Mouse (Mus musculus): ENCODE data around the gene Clpx.
"Not testable (repeated sequence)": the region's sequence is repeated elsewhere in the genome, so short reads cannot be mapped to it uniquely, and the experiment has no call there.

Gene Clpx

DNA sequence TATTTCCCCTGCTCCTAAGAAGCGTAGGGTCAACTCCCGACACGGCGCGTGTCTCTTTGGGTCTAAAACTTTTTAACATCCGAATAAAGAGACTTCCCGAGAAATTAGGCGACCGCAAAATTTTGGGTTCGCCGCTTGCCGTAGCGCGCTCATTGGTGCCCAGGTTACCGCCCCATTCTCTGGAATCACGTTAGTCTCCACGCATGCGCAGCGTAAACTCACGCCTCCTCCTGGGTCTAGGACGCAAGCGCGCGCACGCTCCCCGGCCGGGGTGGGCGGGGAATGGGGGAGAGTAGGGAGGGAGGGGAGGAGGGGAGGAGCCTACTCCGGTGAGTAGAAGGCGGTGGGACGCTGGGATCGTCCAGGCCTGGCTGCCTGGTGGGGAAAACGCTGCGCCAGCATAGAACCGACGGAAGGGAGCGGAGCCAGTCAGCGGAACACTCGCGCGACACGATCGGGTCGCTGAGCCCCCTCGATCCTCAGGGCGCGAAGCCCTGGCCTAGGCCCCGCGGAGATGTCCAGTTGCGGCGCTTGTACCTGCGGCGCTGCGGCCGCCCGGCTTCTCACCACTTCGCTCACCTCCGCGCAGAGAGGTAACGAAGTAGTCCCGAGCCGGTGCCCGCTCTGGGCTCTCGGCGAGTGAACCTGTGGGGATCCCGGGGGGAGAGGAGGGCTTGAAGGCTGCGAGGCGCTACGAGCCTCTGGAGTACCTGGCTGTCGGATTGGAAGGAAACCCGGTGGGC, at the start of gene Clpx:
Gene Clpx (plus strand): TSS at position 288 of the 743 bp plus-strand sequence.
- peak; percentile 95 to 96 for DNase-seq (ENCODE audit: low spot score in 2 of 2)

DNA sequence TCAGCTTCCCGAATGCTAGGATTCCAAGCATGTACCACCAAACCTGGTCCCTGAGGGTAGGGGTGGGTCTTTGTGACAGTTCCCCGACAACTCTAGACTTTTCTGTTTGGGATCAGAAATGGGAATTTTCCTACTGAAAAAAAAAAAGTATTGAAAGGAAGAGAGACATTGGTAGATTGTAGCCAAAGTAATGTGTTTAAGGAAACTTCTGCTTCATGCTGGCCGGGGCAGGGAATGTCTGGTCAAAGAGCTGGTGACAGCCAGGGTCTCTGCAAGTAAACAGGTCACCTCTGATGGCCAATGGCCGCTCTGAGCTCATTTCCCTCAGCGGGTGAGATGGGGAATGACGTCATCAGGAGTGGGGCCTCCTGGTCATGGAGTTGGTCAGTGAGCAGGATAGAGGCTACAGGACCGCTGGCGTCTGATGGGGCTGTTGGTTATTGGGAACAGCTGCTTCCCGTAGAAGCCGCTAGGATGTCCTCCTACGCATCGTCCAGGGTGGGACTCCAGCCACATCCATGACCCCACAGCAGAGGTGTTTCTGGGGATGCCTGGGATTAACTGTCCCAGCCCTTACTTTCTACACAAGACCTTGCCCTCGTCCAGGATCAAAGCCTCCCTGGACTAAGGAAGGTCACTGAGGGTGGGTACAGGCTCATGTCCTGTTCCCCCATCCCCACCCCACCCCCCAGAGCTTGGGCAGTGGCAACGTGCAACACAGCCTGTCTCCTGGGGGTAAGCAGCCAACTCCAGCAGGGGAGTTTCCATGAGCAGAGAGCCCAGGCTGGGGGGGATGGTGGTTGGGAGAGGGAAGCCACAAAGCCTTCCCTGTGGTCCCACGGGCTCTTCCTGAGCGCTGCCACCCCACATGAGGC, 46.3 kb upstream of the Clpx start:
- no peak for DNase-seq (ENCODE audit: low spot score in 2 of 2)

DNA sequence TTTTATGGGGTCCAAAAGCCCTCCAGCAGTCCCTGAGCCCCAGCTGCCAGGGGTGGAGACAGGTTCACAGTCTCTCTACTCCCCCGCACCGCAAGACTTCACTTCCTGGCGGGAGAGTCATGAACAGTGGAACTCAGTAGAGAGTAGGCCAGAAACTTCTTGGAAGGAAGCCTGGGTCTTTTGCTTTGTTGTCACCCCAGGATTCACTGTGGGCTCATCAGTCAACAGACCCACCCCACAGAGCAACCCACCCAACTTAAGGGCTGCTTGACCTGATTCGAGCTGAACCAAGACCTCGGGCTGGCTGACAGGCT, 45.7 kb upstream of the Clpx start:
- no peak for DNase-seq (ENCODE audit: low spot score in 2 of 2)

DNA sequence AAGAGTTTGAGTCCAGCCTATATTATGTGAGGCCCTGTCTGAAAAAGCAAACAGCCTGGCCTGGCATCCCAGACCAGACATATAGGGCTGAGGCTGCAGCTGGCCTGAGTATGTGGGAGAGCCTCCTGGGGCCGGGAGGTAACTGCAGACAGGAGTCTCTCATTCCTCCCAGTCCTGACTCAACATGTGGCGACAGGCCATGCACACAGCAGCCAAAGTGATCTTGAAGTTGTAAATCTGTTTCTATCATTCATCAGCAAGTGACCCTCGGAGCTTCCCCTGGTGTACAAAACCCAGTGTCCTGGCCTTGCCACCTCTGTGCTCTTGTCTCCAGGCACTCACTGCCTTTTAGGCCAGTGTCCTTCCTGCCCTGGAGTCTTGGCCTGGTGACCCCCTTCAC, 42.0 kb upstream of the Clpx start:
- no peak for DNase-seq (ENCODE audit: low spot score in 2 of 2)

DNA sequence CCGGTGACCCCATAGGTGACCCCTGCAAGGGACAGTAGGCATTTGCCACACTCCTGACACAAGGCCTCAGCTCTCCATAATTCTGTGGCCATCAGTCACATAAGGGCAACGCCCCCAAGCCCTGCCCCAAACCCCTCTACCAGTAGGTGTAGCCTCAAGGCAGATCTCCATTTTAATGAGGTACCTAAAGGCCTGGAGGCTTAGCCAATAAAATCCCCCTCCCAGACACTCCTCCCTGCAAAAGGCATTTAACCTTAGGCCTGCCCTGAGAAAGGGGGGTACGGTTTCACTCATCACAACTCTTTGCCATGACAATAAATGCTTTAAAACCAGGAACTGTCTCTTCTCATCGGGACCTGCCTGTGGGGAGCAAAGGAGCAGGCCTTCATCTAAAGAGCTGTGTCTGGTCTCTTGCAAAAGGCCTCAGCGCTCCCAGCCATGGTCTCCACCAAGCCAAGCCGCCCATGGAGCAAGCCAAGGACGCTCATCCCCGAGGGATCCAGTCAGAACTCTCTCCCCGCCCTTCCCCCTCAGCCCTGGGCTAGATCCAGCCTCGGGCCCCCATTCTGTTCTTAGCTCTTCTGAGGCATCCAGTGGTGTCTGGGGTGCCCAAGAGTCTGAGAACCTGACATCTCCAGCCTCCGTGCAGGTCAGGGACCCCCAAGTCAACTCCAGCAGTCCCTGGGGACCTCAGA, 38.0 kb upstream of the Clpx start:
- DNase-seq (ENCODE audit: low spot score in 2 of 2), result no peak

DNA sequence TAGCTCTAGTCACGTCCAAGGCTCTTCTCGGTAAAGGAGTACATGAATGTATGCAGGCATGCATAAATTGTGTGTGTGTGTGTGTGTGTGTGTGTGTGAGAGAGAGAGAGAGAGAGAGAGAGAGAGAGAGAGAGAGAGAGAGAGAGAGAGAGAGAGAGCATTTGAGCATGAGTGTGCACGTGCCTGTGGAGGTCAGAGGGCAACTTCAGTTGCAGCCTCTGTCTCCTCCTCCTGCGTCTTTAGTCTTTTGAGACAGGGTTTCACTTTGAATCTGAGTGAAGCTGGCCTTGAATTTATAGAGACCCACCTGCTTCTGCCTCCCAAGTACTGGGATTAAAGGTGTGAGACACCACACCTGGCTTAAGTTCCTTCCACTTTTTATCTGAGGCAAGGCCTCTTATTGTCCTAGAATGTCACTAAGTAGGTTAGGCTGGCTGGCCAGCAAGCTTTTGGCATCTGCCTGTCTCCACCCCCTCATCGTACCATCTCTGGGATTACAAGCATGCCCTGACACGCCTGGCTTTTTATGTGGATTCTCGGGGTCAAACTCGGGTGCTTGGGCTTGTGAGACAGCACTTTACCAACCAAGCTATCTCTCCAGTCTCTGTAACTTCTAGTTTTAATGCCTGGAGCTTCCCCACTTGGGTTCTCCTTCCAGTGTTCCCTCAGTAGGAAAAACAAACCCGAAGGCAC, 36.7 kb upstream of the Clpx start:
- DNase-seq (ENCODE audit: low spot score in 2 of 2), result no peak

DNA sequence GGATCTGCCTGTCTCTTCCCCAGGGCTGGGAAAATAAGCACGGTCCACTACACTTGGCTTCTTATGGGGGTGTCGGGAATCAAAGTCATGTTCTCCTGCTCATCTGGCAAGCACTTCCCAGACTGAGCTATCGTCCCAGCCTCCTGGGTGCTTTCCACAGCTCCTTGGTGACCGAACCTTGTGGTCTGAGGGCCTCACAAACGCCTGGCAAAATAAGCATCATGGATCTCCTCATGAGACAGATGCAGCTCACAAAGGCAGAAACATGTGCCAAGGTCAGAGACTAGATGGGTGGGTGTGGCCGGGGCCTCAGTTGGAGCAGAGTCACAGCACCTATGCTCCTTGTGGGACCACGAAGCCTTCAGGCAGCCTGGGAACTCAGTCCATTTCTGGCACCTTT, 34.7 kb upstream of the Clpx start:
- no peak for DNase-seq (ENCODE audit: low spot score in 2 of 2)

DNA sequence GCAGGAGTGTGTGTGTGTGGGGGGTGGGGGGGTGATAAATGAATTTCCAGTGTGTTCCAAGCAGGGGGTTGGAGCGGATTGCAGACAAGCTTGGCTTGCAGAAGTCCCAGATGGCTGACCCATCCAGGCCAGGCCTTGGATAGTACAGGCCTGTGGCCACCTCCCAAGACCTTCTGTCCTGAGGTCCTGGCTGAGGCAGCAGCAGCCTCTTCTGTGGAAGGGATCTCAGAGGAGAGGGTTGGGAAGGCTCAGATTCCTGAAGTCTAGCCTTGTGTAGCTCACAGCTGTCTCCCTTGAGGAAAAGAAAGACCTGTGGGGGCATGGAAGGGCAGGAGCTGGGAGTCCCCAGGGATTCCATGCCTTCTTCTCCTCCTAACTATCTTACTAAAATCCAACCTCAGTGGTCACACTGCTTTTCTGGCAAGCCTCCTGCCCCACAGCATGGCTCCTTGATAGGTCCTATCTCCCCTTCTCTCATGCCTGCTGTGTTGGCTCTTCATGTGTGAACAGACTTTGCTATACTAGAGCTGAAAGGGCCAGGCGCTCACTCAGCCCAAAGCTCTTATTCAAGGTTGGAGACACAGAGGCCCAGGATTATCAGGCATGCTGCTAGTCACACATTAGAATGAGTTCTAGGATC, 32.3 kb upstream of the Clpx start:
- DNase-seq (ENCODE audit: low spot score in 2 of 2), result no peak

DNA sequence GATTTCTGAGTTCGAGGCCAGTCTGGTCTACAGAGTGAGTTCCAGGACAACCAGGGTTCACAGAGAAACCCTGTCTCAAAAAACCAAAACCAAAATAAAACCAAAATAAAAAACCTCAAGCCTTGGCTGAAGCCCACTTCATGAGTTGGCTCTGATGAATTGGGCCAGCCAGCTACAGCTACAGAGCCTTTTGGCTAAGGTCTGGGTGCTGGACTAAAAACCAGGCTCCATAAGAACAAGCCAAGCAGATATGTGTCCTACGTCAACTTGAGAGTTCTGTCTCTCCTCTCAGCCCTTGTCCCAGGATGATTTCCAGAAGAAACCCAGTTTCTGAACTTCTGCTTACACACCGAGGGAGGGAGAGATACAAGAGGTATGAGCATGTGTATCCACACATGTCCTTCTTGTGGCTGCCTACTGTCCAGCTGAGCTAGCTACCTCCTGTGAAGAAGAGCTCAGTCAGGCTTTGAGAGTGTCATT, 31.4 kb upstream of the Clpx start:
- DNase-seq (ENCODE audit: low spot score in 2 of 2), result no peak

DNA sequence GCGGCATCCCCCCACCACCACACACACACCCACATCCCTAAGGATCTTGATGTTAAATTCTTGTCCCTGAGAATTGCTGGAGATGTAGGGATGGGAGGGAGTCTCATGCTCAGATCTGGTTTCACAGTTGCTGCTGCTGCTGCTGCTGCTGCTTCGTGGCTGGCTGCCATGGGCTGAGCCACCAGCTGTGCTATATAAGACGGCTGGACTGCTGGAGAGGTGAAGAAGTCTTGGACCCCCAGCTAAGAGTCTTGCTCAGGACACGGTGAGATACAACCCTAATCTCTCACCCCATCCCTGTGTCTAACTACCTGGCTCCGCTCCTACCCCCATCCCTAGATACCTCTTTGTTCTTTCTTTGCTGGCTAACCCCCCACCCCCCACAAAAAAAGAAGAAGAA, 29.1 kb upstream of the Clpx start, which contains the start of gene Cilp:
Gene Cilp (plus strand): TSS at position 222 of the 400 bp plus-strand sequence.
- DNase-seq (ENCODE audit: low spot score in 2 of 2), result no peak

DNA sequence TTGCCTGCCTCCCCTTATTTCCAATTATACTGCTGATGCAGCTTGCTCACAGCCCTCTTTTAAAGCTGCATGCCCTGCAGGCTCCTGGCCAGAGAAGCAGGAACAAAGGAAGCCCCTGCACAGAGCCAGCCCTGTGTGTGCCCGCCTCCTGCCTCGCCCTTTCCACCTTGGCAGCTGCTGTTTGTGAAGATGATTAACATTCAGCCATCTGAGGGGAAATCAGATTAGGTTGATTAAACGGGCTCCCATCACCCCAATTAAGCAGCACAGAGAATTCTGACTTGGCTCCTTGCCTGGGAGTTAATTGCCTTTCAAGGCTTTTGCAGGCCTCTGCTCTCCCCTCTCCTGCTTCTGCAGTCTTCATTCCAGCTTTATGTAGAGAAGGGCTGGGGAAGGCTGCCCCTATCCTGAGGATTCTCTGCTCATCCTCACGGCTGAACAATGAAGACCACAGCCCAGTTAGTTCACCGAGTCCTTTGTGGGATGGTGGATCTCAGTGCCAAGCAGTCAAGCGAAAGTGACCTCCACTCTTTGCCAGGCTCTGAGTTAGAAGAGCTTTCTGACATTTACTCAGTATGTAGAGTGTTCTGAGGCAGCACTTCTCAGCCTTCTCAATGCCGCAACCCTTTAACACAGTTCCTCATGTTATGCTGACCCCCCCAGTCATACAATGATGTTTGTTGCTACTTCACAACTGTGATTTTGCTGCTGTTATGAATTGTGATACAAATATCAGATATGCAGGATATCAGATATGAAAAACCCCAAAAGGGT, 26.1 kb upstream of the Clpx start:
- DNase-seq (ENCODE audit: low spot score in 2 of 2), result peak; percentile 17 to 27

DNA sequence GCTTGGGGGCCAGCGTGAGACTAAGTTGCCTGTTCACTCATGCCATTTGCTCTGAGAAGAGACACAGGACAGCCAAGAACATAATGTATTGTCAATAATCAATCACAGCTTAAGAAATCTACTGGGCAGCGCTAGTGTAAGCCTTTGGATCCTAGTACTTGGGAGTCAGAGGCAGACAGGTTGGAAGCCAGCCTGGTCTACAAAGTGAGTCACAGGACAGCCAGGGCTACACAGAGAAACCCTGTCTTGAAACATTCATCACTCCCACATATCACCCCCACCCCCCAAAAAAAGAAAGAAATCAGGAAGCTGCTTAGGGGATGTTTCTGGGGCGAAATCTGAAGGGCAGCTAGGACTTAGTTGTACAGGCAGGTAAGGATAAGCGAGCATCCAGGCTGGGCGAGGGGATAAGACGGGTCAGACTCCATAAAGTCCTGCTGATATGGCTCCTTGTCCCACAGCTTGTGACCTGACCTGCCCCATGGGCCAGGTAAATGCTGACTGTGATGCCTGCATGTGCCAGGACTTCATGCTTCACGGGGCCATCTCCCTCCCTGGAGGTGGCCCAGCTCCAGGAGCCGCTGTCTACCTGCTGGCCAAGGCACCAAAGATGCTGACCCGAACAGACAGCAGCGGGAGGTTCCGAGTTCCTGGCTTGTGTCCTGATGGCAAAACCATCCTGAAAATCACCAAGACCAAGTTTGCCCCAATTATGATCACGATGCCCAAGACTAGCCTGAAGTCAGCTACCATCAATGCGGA, 20.8 kb upstream of the Clpx start:
- no peak for DNase-seq (ENCODE audit: low spot score in 2 of 2)

DNA sequence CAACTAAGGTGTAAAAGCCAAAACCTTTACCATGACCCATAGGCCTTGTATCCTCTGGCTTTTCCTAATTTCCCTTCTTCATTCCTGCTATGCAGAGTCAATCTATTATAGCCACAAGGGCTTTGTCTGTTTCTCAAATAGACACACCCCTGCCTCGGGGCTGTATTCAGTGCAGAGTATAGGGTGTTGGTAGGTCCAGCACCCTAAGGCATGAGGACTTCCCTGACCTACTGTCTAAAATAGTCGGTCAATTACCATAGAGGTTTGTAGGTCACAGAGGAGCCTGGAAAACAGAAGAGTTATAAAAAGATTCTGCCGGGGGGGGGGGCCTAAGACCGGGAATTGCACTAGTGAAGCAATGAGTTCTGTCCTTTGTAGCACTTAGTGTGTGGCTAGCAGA, 20.2 kb upstream of the Clpx start:
- no peak for DNase-seq (ENCODE audit: low spot score in 2 of 2)

DNA sequence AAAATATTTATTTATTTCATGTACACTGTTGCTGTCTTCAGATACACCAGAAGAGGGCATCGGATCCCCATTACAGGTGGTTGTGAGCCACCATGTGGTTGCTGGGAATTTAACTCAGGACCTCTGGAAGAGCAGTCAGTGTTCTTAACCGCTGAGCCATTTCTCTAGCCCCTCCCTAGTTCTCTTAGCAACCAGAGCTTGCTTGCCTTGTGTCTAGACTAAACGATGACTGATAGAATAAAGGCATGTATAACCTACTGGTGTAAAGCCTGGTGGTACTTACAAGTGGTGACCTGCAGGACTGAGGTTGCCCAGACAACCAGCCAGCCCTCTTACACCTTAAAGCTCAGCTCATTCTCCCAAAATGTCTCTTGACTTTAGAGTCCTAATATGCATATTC, 19.2 kb upstream of the Clpx start:
- not testable (repeated sequence) for DNase-seq (ENCODE audit: low spot score in 2 of 2)

DNA sequence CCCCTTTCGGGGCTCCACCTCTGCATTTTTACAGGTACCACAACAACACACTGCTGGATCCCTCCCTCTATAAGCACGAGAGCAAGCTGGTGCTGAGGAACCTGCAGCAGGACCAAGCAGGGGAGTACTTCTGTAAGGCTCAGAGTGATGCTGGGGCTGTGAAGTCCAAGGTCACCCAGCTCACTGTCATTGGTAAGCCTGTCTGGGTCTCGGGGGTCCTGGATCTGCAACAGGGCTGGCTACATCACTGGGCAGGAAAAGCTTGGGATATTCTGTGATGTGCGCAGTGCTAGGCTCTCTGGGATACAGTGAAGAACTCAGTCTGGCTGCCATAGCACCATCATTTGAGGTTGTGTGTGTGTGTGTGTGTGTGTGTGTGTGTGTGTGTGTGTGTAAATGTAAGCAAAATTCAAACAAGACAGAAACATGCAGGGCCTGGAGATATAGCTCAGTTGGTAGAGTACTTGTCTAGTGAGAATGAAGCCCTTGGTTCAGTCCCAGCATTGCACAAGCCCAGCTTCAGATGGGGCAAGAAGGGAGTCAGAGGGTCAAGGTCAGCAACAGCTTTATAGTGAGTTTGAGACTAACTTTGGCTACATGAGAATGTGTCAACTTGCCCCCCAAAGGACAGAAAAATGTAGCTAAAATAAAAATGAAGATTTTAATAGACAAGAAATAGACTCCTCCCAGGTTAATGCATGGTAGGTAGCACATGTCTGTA, 18.1 kb upstream of the Clpx start:
- no peak for DNase-seq (ENCODE audit: low spot score in 2 of 2)

DNA sequence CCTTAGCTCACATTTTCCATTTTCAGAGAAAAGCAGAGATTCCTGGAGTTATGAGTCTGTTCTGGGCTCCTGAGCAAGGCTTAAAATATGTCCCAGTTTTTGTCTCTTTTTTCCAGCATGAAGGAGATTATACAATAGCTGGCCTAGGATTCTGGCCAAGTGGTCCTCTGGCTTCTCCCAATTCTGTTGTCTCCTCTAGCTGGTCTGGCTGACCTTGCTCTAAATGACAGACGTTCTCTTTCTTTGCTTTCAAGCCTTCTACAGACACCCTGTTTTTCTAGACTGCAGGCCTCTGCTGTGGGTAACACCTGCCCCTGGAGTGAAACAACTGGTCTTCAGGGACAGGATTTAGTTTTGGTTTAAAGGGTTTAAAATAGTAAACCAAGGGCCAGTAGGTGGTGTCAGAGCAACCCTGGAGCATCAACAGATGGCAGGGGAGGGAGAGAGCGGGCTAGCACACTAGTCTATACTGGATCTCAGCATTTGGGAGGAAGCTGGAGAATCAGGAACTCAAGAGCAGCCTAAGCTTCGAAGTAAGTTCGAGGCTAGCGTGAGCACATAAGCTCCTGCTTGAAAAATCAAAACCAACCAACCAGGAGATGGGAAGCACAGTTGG, 12.4 kb upstream of the Clpx start:
- peak in 1 of 2 experiments; percentile 7 for DNase-seq (ENCODE audit: low spot score in 2 of 2)

DNA sequence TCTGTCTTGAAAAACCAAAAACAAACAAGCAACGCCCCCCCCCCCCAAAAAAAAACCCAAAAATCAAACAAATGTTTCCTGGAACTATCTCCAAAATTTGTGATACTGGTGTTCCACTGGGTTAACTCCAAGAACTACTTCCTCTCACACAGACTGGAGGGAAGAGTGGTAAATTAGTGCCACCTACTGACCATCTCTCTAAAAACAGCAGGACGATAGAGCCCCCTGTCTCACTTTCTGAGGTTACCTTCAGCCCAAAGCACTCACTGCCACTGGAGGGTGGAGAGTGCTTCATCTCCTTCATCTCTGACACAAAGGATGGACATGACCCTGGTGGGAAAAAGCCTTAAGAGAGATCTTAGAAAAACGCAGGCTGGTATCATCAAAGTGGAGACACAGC, 10.8 kb upstream of the Clpx start:
- DNase-seq (ENCODE audit: low spot score in 2 of 2), result no peak

DNA sequence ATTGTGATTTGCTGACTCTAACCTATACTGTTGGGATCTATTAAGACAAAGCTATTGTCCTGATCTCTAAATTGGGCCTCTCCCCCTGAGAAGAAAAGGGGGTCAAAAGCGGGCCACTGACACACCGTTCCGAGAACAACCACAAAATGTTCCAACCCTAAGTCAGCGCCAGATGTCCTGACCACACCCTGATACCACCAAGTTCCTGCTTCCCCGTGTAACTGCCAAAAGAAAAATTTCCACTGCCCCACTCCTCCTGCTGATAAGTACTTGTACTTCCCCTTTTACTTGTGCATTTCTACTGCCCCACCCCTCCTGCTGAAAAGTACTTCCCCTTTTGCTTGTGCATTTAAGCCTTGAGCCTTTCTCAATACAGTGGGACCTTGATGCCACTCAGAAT, 5.8 kb upstream of the Clpx start:
- DNase-seq (ENCODE audit: low spot score in 2 of 2), result not testable (repeated sequence)

DNA sequence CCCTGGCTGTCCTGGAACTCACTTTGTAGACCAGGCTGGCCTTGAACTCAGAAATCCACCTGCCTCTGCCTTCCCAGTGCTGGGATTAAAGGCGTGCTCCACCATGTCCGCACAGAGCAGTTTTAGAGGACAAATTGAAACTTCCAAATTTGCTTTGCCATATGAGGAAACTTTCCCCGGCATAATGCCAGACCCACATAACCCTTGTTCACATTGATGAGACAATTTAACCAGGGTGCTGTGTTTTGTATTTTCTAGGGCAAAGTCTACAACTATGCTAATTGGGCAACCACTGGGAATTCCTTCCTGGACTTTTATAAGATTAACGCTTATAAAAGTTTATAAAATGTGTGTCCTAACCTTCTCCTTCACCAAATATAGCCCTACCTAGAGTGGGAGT, 4.1 kb upstream of the Clpx start:
- DNase-seq (ENCODE audit: low spot score in 2 of 2), result no peak

Measured in frontal cortex, postnatal 14 days (tissue).